Mouse (Mus musculus) heart, postnatal 36 days (tissue): ENCODE measurements around the gene Bhlha9. TPM values are rescaled to one million over a fixed set of nuclear protein-coding genes. Genes with fewer than 3 reads are reported as not detected.
"Not testable (repeated sequence)": the region's sequence is repeated elsewhere in the genome, so short reads cannot be mapped to it uniquely, and the experiment has no call there.

Source experiments
- DNase-seq, 2 experiments: peaks; one replicate each; pipeline ENCODE4 v3.0.0; 2021 to 2022
- intact Hi-C: fragments of 180-260 bp; cut with DNase I; formaldehyde crosslinking; loops from one replicate; pipeline ENCODE4 v1.15.1; 2025
- total RNA-seq, 2 experiments: library from RNA; stranded (reverse); gene quantifications; 2 replicates each; pipeline ENCODE4 v1.2.3; 2021

The Bhlha9 gene
- total RNA-seq, 2 experiments from 2014 or later = not detected

- intact Hi-C loops = loop anchor here (5.0 kb wide), 1 partner anchor 83 kb away; no protein-coding TSS in a partner anchor
- no peak for DNase-seq
Observed at GRCm38 (mm10) chr11:76659138-76659930, 12.9 kb upstream of the Bhlha9 start.

DNA sequence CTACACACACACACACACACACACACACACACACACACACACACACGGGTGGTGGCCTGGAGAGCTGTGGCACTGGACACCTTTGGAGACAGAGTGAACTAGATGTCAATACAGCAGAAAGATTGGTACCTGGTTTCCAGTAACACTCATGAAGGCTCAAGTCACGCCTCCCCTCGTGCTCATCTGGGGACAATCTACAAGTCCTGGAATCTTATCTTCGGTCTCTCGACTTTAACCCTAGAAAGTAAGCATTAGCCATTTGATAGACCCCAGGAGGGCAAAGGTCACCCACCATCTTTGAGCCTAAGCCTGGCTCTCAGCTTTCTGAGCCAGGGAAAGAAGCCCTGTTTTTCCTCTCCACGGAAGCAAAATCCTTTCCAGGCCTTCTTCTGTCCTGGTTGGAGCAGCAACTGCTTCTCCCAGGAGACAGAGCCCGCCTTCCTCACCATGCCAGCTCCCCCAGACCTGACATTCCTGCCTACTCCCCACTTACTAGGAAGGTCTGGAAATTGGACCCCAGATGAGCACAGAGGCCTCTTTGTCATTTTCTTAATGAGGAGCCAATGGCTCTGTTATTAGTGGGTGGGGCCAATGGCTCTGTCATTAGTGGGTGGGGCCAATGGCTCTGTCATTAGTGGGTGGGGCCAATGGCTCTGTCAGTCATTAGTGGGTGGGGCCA, 10.3 kb upstream of the Bhlha9 start:
- DNase-seq = no peak
- intact Hi-C loops = no loop called here

DNA sequence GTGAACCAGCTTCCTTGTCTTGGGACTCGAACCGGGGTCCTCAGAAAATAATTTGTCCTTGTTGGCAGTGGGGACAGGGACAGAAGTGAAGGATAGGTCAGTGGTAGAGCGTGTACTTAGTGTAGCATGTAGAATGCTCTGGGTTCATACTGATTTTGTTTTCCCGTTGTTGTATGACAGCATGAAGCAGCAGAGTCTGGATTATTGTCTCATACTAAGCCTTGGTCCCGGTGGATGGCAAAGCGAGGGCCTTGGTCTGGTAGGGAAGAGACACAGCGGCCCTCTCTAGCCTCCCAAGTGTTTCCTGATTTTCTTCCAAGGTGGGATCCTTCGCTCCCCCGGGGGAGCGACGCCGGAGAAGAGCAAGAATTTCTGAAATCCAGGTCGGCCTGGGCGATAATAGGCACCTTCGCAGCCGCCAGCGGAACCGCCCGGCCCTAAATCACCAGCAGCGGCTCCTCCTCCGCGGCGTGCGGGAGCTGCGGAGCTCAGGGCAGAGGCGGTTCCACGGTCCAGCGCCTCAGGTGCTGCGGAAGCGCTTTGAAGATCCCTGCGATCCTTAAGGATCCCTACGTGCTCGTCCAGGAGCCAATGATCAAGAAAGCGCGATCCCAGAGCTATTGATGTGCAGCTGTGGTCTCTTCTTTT, 6.1 kb upstream of the Bhlha9 start:
- DNase-seq = no peak
- intact Hi-C loops = no loop called here

DNA sequence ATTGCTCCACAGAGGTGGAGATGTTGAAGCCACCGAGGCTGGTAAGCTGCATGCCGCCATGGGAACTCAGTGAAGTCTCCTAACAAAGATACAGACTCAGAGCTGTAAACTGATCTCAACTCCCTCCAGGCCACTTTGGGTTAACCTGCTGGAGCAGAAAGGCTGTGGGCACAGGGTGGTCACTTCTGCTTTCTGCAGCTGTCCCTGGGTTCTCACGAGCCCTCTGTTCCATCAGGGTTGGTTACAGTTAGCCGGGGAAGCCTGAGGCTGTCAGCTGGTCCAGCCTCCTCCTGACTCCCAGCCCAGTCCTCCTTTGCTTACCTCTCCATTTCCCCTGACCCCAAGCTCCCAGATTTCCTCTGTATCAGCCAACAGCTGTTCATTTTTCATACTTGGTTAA, 4.5 kb upstream of the Bhlha9 start:
- intact Hi-C loops = no loop called here
- no peak for DNase-seq

- no peak for DNase-seq
- intact Hi-C loops = no loop called here
Observed at GRCm38 (mm10) chr11:76672561-76673384, 503 bp downstream of the Bhlha9 start.

DNA sequence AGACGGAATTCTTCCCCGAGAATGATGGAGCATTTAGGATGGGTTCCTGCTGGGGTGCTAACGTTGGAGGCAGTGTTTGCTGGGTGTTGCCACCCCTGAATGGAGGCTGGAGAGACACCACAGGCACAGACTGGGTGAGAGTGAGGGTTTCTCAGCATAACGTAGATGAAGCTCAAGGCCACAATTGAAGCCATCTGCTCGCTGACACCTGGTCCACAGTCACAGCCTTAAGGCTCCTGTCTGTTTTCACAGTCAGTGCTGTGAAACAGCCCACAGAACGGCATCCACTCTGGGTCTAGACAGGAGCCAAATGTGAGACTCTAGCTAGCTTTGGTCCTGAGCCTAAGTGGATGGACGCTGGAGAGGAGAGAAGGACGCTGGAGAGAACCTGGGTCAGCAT, 1.9 kb downstream of the Bhlha9 start:
- intact Hi-C loops = no loop called here
- no peak for DNase-seq

- intact Hi-C loops = loop anchor here (5.0 kb wide), 2 partner anchors 218 to 418 kb away; no protein-coding TSS in a partner anchor
- no peak for DNase-seq
Observed at GRCm38 (mm10) chr11:76674704-76675103, 2.4 kb downstream of the Bhlha9 start.

- intact Hi-C loops = loop anchor here (5.0 kb wide), 2 partner anchors 213 to 413 kb away; no protein-coding TSS in a partner anchor
- DNase-seq = not testable (repeated sequence)
Observed at GRCm38 (mm10) chr11:76679508-76679907, 7.2 kb downstream of the Bhlha9 start, which contains the start of gene Trarg1. TSS of gene Trarg1 (plus strand) at chr11:76679808.

DNA sequence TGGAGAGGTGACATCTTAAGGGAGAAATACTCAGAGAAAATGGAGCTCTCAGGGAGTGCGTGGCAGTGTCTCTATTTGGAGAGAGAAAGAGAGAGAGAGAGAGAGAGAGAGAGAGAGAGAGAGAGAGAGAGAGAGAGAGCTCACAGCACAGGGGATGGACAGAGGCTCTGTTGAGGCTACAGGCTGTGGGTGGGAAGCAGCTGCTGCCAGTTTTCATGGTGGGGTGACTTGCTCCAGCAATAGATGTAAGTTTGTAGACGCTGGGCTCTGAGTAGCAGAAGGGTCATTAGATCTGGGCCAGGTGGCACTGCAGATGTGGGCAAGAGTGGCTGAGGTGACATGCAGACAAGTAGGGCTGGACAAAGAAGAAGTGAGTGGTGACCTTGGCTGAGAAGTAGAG, 13.3 kb downstream of the Bhlha9 start:
- no peak for DNase-seq
- intact Hi-C loops = no loop called here

- intact Hi-C loops = no loop called here
- DNase-seq = no peak
Observed at GRCm38 (mm10) chr11:76692096-76692495, 19.8 kb downstream of the Bhlha9 start.

GRCm38 (mm10) chr11:76695810-76696209, 23.5 kb downstream of the Bhlha9 start:
- intact Hi-C loops = no loop called here
- no peak for DNase-seq

DNA sequence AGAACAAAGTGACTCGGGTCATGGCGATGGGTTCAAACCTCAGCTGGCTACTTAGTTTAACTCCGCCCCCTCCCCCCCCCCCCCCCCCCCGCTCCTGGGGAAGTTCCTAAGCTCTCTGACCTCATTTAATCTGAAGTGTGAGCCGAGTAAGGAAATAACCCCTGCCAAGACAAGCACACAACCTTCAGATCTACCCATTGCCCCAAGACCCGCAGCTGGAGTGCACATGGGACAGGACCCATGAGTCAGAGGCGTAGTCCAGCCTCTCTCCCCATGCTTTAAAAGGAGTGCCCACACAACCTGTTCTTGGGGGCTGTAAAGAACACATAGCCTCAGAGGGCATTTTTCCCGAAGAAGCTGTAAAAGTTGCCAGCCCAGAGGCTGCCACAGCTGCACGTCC, 27.4 kb downstream of the Bhlha9 start:
- intact Hi-C loops = no loop called here

DNA sequence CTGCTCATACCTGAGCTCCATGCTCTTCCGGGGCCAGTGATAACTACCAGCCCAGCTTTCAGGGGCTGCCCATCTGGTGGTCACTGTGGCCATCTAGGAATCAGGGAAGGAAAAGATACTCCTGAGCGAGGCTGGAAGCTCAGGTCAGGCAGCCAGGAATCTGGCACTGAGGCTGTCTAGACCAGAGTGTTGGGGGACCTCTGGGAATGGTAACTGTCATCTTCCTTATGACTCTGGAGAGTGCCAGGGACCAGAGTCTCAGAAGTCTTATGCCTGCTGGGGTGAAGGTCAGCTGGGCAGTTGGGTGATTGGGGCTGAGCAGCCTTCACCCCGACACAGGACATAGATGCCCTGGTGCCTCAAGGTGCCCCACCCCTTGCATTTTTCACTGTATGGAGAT, 35.4 kb downstream of the Bhlha9 start:
- DNase-seq = no peak
- intact Hi-C loops = no loop called here

More for the DNA sequence above, 27.4 kb downstream of the Bhlha9 start:
- DNase-seq = no peak

DNA sequence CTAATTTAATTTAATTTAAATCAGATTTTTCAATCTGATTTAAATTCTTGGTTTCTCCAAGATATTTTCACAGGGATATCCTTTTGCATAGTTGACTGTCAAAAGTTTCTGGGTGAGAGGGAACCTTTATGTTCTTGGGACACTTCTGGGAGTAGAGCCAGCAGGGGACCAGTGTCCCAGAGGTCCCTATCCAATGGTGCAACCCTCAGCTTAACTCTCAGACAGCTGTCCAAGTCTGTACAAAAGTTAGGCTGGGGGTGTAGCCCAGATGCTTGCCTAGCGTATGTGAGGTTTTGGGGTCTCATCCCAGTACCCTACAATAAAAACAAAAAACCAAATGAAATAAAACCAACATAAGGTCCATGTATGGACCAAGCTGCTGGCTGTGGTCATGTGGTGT, 35.8 kb downstream of the Bhlha9 start:
- intact Hi-C loops = no loop called here
- DNase-seq = no peak

DNA sequence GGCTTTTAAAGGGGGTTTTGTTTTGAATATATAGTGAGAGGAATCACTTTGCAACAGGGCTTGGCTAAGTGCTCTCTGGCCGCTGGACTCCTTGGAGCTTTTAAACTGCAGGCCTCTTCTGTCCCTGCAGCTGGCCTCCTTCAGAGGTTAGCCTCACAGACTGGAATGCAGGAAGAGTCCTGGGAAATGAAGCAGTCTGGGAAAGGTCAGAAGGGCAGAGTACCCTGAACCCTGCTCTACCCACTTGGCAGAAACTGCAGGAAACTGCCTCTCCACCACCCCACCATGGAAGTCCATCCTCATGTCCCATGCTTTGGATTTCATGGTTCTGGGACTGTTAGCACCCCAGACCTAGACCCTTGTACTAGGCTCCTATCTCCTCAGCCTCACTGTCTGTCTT, 36.6 kb downstream of the Bhlha9 start:
- intact Hi-C loops = no loop called here
- peak in 1 of 2 experiments; percentile 6 for DNase-seq

GRCm38 (mm10) chr11:76709625-76710452, 37.6 kb downstream of the Bhlha9 start:
- intact Hi-C loops = no loop called here
- peak; percentile 43 to 53 for DNase-seq

- intact Hi-C loops = no loop called here
- no peak for DNase-seq
Observed at GRCm38 (mm10) chr11:76717000-76717399, 44.7 kb downstream of the Bhlha9 start.
